Mouse (Mus musculus) gonadal fat pad, adult 2 months (tissue): ENCODE measurements around the gene Ushbp1. TPM values are rescaled to one million over a fixed set of nuclear protein-coding genes. Genes with fewer than 3 reads are reported as not detected.
"Not testable (repeated sequence)": the region's sequence is repeated elsewhere in the genome, so short reads cannot be mapped to it uniquely, and the experiment has no call there.

Experiments used
- DNase-seq: peaks from one replicate; pipeline ENCODE4 v3.0.0-alpha.2; 2012; ENCODE audit warnings: low read depth
- polyA plus RNA-seq: library from polyadenylated mRNA; depleted of rRNA; stranded (reverse); fragments of >200 nt; gene quantifications from 2 replicates; pipeline ENCODE4 v1.2.3, GENCODE M21; 2012; rRNA removed

Ushbp1 gene
- polyA plus RNA-seq, result 40.6 and 59.8 TPM in 2 replicates

- no peak for DNase-seq
Measured at GRCm38 (mm10) chr8:71395629-71396028, at the start of gene Ushbp1. TSS of gene Ushbp1 (minus strand) at chr8:71395802.

- DNase-seq, result no peak
Measured at GRCm38 (mm10) chr8:71445096-71445495, 49.5 kb upstream of the Ushbp1 start.

GRCm38 (mm10) chr8:71441404-71441803, 45.8 kb upstream of the Ushbp1 start:
- no peak for DNase-seq

GRCm38 (mm10) chr8:71437041-71437440, 41.4 kb upstream of the Ushbp1 start:
- no peak for DNase-seq

GRCm38 (mm10) chr8:71432935-71433334, 37.3 kb upstream of the Ushbp1 start:
- not testable (repeated sequence) for DNase-seq

GRCm38 (mm10) chr8:71422121-71422520, 26.5 kb upstream of the Ushbp1 start:
- DNase-seq, result no peak

- DNase-seq, result no peak
Measured at GRCm38 (mm10) chr8:71411535-71412273, 16.1 kb upstream of the Ushbp1 start.

- no peak for DNase-seq
Measured at GRCm38 (mm10) chr8:71408231-71408630, 12.6 kb upstream of the Ushbp1 start.

- no peak for DNase-seq
Measured at GRCm38 (mm10) chr8:71407441-71407840, 11.8 kb upstream of the Ushbp1 start.

- no peak for DNase-seq
Measured at GRCm38 (mm10) chr8:71406099-71407015, 10.8 kb upstream of the Ushbp1 start.

- DNase-seq, result no peak
Measured at GRCm38 (mm10) chr8:71405401-71406098, 9.9 kb upstream of the Ushbp1 start, which contains the start of gene Ankle1. TSS of gene Ankle1 (plus strand) at chr8:71406010.

GRCm38 (mm10) chr8:71404951-71405351, 9.3 kb upstream of the Ushbp1 start:
- DNase-seq, result no peak

- DNase-seq, result no peak
Measured at GRCm38 (mm10) chr8:71404011-71404410, 8.4 kb upstream of the Ushbp1 start.

- DNase-seq, result no peak
Measured at GRCm38 (mm10) chr8:71403107-71403885, 7.7 kb upstream of the Ushbp1 start.

GRCm38 (mm10) chr8:71402446-71402964, 6.9 kb upstream of the Ushbp1 start:
- DNase-seq, result no peak

GRCm38 (mm10) chr8:71401454-71401853, 5.9 kb upstream of the Ushbp1 start:
- DNase-seq, result no peak

GRCm38 (mm10) chr8:71400826-71401225, 5.2 kb upstream of the Ushbp1 start:
- no peak for DNase-seq

- DNase-seq, result no peak
Measured at GRCm38 (mm10) chr8:71397701-71398100, 2.1 kb upstream of the Ushbp1 start.

GRCm38 (mm10) chr8:71396639-71397305, 1.2 kb upstream of the Ushbp1 start, which contains the start of gene Babam1:
TSS of gene Babam1 (plus strand) at chr8:71396861.
- DNase-seq, result peak; percentile 81

GRCm38 (mm10) chr8:71395071-71395470, 531 bp downstream of the Ushbp1 start:
- DNase-seq, result no peak
